Mouse (Mus musculus) ES-CJ7 (cell line): ENCODE measurements around the gene Krtap10-10.

Experiments used
- DNase-seq: peaks from one replicate; pipeline ENCODE4 v3.0.0; 2011; ENCODE audit warnings: low read depth, low spot score

Gene Krtap10-10

GRCm38 (mm10) chr10:77867546-77867945, 31.8 kb downstream of the Krtap10-10 start:
- no peak for DNase-seq

- DNase-seq: no peak
Measured at GRCm38 (mm10) chr10:77869651-77870050, 33.9 kb downstream of the Krtap10-10 start.

DNA sequence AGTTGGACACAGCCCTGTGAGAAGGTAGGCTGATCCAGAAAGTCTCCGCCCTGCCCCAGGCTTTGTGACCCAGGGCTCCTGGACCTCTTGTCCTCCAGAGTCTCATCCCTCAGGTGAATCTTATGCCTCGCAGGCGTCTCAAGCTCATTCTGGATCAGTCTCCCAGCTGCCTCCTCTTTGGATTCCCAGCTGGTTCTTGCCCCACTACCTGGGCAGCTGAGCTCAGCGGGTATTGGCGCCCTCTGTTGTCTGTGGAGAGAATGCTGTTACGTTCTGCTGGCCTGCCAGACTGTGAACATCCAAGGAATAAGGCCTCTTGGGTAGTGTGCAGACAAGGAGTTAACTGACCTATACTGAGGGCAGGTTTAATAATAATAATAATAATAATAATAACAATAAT, 43.2 kb downstream of the Krtap10-10 start:
- DNase-seq: peak; percentile 27

- no peak for DNase-seq
Measured at GRCm38 (mm10) chr10:77880305-77880704, 44.6 kb downstream of the Krtap10-10 start.

- peak; percentile 66 for DNase-seq
Measured at GRCm38 (mm10) chr10:77882553-77882952, 46.8 kb downstream of the Krtap10-10 start.

- no peak for DNase-seq
Measured at GRCm38 (mm10) chr10:77886007-77886747, 50.4 kb downstream of the Krtap10-10 start.
